Mouse (Mus musculus): ENCODE measurements around the gene Dmrt2.

Dmrt2 gene

DNA sequence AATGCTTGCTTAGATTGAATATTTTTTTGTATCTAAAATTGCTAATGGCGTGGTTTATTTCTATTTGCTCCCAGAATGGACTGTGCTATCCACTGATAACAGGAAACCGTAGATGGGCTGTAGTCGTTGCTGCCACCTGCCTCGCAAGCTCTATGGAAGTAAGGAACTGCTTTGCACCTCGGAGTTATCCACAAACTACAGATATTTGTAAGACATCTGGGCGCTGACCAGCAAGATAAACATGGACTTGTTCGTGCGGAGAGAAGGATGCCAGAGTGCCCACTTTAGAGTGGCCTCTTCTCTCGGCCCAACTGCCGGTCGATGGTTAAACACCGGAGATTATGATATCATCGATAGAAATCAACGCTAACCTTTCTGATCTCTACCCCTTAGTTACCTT, 530 bp upstream of the Dmrt2 start:
- in situ Hi-C loops (cut with MboI; ENCODE audit: low pct_unique_long_range_greater_than_20kb in 1 of 2, low sequenced_read_pairs in 2 of 2, unreplicated experiment in 1 of 2): loop anchor here in 1 of 2 experiments (10.0 to 25.0 kb wide), 2 partner anchors 513 to 941 kb away; partner anchors contain the start of gene Smarca2

GRCm38 (mm10) chr19:25673224-25674055, 1.2 kb downstream of the Dmrt2 start:
- in situ Hi-C loops (cut with MboI; ENCODE audit: low pct_unique_long_range_greater_than_20kb in 1 of 2, low sequenced_read_pairs in 2 of 2, unreplicated experiment in 1 of 2): loop anchor here in 1 of 2 experiments (10.0 to 25.0 kb wide), 2 partner anchors 511 to 939 kb away; partner anchors contain the start of gene Smarca2

DNA sequence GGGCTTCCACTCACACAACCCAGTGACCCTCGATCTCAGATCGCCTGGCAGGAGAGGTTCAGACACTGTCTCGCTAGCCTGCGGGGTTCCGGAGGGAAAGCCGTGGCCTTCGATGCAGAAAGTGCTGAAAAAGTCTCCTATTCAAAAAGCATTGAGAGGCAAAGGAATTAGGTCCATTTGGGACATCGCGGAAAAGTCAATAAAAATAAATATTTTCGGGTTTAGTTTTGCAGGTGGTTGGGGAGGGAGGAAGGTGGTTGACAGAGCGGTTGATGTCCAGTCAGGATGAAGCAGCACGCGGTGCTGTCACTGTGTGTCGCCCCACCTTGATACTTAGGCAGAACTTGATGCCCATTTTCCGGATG, 1.8 kb downstream of the Dmrt2 start:
- in situ Hi-C loops (cut with MboI; ENCODE audit: low pct_unique_long_range_greater_than_20kb in 1 of 2, low sequenced_read_pairs in 2 of 2, unreplicated experiment in 1 of 2): loop anchor here in 1 of 2 experiments (10.0 to 25.0 kb wide), 2 partner anchors 511 to 938 kb away; partner anchors contain the start of gene Smarca2

DNA sequence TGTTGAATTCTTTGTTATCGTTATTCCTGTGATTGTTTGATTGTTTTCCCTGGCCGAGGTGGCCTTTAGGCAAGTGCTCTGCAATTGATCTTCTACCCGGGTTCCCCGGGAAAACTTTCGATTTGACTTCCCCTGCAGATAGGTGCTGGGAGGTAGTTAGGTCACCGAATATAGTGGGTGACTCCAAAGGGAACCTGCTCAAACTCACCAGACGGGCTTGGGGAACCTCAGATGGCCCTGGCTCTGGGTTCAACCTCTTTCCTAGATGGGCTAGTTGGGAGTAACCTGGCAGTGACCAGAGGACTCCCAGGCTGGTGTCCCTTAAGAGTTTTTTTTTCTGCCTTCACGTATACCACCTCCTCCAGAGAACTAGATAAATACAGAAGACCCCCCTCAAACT, 2.5 kb downstream of the Dmrt2 start:
- in situ Hi-C loops (cut with MboI; ENCODE audit: low pct_unique_long_range_greater_than_20kb in 1 of 2, low sequenced_read_pairs in 2 of 2, unreplicated experiment in 1 of 2): loop anchor here in 1 of 2 experiments (10.0 to 25.0 kb wide), 2 partner anchors 510 to 938 kb away; partner anchors contain the start of gene Smarca2

GRCm38 (mm10) chr19:25675866-25676440, 3.7 kb downstream of the Dmrt2 start:
- in situ Hi-C loops (cut with MboI; ENCODE audit: low pct_unique_long_range_greater_than_20kb in 1 of 2, low sequenced_read_pairs in 2 of 2, unreplicated experiment in 1 of 2): loop anchor here in 1 of 2 experiments (10.0 kb wide), 1 partner anchor 509 kb away; no protein-coding TSS in a partner anchor

- in situ Hi-C loops (cut with MboI; ENCODE audit: low pct_unique_long_range_greater_than_20kb in 1 of 2, low sequenced_read_pairs in 2 of 2, unreplicated experiment in 1 of 2): no loop called here
Measured at GRCm38 (mm10) chr19:25698850-25699249, 26.6 kb downstream of the Dmrt2 start.

- in situ Hi-C loops (cut with MboI; ENCODE audit: low pct_unique_long_range_greater_than_20kb in 1 of 2, low sequenced_read_pairs in 2 of 2, unreplicated experiment in 1 of 2): no loop called here
Measured at GRCm38 (mm10) chr19:25713382-25713781, 41.2 kb downstream of the Dmrt2 start.

- in situ Hi-C loops (cut with MboI; ENCODE audit: low pct_unique_long_range_greater_than_20kb in 1 of 2, low sequenced_read_pairs in 2 of 2, unreplicated experiment in 1 of 2): no loop called here
Measured at GRCm38 (mm10) chr19:25714927-25715326, 42.7 kb downstream of the Dmrt2 start.

DNA sequence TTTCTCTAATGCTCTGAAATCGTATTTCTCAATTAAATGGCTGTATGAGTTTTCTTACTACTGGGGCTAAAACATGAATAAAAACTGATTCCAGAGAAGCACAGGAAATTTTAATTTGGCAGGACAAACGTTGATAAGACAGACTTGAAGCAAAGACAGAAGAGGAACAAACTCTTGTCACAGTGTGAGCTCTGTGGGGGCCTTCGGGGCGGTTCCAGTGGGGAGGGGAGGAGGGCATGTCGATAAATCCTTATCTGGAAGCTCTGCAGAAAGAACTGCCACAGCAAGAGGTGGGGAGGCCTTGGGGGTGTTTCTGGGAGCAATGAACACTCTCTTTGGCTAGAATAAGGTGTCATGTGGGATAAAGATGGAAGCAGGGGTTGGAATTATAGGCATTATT, 50.4 kb downstream of the Dmrt2 start:
- in situ Hi-C loops (cut with MboI; ENCODE audit: low pct_unique_long_range_greater_than_20kb in 1 of 2, low sequenced_read_pairs in 2 of 2, unreplicated experiment in 1 of 2): no loop called here
